Mouse (Mus musculus) testis, postnatal 14 days (tissue): ENCODE data around the gene Wdr90.
"Not testable (repeated sequence)": the region's sequence is repeated elsewhere in the genome, so short reads cannot be mapped to it uniquely, and the experiment has no call there.

Experiments
- DNase-seq: peaks from one replicate; pipeline ENCODE4 v3.0.0; 2021; ENCODE audit warnings: low spot score

Wdr90 gene

GRCm38 (mm10) chr17:25830200-25830753, 31.0 kb downstream of the Wdr90 start:
- no peak for DNase-seq

DNA sequence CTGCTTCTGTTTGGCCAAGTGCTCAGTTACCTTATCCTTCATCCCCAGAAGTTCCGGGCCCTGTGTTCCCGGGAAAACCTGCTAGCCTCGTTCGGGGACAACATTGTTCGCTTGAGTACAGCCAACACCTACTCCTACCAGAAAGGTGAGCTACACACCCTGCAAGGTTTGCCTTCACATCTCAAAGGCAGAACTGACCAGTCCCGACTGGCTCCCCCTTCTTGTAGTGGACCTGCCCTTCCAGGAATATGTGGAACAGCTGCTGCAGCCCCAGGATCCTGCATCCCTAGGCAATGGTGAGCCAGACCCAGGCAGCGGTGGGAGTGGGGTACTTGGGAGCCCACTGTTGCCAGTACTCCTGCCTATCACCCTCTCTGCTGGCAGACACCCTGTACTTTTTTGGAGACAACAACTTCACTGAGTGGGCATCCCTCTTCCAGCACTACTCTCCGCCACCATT, 31.7 kb downstream of the Wdr90 start:
- DNase-seq, result no peak

GRCm38 (mm10) chr17:25828712-25829557, 32.4 kb downstream of the Wdr90 start, which contains the start of gene Jmjd8:
Jmjd8 (plus strand) TSS chr17:25828867.
- DNase-seq, result peak; percentile 72

- DNase-seq, result no peak
Measured at GRCm38 (mm10) chr17:25828223-25828594, 33.1 kb downstream of the Wdr90 start.

DNA sequence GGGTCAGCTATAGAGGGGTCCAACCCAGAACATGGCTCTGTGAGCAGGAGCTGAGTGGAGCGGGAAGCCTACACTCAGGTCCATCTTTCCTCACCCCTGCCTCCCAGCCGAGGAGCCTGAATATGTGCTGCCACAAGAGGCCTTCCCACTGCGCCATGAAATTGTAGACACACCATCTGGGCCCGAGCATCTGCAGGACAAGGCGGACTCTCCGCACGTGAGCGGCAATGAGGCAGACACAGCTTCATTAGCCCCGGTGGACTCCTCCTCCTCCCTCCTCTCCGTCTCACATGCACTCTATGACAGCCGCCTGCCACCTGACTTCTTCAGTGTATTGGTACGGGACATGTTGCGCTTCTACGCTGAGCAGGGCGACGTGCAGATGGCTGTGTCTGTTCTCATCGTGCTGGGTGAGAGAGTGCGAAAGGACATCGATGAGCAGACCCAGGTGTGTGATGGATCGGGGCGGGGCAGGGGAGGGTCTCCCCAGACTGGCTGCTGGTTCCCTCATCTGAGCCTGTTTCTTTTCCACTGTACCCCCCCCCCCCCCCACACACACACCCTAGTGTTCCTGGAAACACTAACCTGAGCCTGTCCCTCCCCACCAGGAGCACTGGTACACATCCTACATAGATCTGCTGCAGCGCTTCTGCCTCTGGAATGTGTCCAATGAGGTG, 33.6 kb downstream of the Wdr90 start:
- DNase-seq, result no peak

DNA sequence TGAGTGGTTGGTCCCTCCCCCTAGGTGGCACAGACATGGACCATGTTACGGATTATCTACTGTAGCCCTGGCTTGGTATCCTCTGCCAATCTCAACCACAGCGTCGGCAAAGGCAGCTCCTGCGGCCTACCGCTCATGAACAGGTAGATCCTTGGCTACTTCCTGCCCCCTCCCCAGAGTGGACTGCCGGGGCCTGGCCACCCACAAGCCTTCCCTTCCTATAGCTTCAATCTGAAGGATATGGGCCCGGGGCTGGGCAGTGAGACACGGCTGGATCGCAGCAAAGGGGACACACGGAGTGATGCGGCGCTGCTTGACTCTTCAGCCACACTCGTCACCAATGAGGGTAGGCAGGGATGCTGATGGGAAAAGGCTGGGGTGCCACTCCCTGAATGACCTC, 34.3 kb downstream of the Wdr90 start:
- DNase-seq, result no peak

GRCm38 (mm10) chr17:25825984-25826570, 35.2 kb downstream of the Wdr90 start:
- DNase-seq, result no peak

GRCm38 (mm10) chr17:25825311-25825710, 36.0 kb downstream of the Wdr90 start:
- no peak for DNase-seq

DNA sequence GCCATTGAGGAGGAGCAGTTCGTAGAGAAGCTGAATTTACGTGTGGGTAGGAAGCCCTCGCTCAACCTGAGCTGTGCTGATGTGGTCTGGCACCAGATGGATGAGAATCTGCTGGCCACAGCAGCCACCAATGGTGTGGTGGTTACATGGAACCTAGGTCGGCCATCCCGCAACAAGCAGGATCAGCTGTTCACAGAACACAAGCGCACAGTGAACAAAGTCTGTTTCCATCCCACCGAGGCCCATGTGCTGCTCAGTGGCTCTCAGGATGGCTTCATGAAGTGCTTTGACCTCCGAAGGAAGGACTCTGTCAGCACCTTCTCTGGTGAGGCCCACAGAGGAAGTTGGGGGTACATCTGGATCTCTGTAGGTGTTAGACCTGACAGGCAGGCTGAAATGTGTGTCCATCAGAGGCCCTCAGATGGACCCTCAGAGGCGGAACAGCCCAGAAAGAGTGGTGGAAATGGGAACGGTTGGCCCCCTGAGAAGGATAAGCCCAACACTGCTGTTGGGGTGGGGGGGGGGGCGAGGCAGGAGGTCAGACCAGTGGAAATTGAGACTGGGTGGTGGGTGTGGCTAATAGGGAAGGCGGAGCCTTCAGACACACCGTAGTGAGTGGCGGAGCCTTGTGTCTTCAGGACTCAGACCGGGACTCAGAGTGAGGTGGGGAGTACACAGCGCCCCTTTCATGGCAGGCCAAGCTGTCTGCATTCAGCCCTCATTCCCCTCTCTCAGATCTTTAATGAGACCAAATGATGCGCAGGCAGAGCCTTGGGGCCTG, 36.7 kb downstream of the Wdr90 start:
- DNase-seq, result no peak

DNA sequence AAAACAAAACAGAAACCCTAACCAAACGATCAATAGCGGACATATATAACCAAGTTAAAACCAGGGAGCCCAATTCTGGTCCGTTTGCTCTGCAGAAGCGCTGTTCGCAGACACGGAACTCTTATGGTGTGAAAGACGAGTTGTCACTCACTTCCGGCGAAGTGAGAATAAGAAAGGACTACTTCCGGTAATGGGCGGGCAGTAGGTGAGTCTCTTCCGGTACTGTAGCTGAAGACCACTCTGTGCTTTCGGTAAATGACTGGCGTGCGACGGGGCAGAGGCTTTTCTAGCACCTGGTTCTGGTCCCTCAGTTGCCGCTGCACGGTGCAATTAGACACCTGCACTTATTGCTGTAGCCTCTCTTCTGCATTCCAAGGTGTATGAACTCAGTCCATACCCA, 37.8 kb downstream of the Wdr90 start, which contains the start of gene Wdr24:
TSS of gene Wdr24 (plus strand) at position 176 of the 400 bp plus-strand sequence.
- peak; percentile 86 for DNase-seq

- no peak for DNase-seq
Measured at GRCm38 (mm10) chr17:25818851-25819780, 42.2 kb downstream of the Wdr90 start.

DNA sequence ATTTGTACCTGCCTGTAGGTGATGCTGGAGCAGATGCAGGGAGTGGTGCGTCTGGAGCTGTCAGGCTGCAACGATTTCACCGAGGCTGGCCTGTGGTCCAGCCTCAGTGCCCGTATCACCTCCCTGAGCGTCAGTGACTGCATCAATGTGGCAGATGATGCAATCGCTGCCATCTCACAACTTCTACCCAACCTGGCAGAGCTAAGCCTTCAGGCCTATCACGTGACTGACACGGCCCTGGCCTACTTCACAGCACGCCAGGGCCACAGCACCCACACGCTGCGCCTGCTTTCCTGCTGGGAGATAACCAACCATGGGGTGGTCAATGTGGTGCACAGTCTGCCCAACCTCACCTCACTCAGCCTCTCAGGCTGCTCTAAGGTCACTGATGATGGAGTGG, 43.6 kb downstream of the Wdr90 start:
- no peak for DNase-seq

- peak; percentile 78 for DNase-seq
Measured at GRCm38 (mm10) chr17:25813471-25813870, 47.8 kb downstream of the Wdr90 start.

DNA sequence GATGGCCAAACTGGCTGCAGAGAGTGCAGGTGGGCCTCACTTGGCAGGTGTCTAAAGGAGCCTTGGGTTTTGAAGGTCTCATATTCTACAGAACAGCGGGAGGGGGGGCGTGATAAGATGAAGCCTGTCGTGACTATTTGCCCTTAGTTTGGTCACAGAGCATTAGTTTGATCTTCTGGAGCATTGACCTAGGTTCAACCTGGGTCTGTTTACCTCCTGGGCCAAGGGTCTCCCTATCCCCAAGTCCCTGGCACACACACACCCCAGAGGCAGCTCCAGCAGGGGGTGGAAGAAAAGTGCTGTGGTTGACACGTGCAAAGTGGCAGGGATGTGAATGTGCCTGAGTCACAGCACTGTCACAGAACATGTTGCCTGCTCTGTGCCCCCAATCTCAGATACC, 50.4 kb downstream of the Wdr90 start:
- DNase-seq, result no peak

DNA sequence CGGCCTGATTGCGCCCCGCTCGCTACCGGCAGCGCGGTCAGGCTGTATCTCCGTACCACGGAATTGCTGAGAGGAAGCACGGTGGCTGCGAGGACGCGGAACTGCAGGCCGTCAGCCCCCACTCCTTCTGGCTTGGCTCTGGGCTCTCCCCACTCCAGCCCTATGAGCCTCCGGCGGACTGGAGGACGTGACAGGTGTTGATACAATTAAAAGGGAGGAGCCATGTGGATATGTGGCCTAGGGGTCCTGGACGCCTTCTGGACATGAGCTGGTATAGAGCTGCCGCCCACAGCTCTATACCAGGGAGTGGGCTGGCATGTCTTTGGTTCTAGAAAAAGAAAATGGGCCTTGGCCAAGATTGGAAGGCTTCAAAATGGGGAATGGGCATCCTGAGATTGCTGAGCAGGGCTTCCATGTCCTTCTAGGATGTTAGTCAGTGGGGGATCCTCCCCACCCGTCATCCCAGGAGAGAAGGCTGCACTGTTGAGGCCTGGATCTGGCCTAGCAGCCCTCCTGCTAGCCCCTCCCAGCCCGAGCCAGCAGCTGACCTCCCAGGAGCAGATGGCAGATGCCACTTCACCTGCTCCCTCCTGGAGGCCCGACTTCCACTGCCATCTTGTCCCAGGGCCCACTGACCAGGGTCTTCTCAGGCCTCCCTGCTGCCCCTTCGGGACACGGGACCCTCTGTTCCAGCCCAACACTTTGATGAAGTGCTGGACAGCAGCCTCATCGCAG, 51.5 kb downstream of the Wdr90 start:
- DNase-seq, result no peak

DNA sequence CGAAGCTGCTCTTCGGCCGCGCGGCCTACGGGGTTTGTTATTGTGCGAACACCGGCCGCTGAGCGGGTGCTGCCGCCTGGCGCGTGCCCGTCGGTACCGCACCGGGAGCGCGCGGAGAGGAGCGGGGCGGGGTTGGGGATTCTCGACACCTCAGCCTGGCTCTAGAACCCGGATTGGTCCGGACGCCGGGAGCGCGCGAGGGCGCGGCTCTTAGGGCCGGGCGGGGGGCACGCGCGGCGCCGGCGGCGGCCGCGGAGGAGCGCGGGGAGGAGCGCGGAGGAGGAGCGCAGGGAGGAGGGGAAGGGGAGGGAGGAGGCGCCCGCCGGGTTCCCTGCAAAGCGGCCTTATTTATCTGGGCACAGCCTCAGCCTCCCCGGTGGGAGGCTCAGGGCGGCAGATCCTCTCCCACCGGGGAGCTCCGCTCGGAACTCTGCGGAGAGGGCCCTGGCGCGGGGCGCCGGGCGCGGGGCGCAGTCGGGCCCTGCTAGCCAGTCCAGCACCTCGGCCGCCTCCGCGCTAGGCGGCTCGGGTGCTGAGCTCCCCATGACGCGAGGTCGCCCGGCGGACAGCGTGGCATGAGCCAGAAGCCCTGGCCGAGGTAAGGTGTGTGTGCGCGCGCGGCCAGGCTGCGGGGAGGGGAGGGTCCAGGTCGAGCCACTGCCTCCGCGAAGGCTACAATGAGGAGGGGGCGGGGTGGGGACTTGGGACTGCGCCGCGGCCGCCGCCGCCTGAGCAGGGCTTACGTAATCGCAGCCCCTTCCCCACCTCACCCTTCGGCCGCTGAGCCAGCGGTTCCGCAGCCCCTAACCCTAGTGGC, 52.3 kb downstream of the Wdr90 start, which contains the start of gene Fbxl16:
TSS of gene Fbxl16 (plus strand) at position 297 of the 817 bp plus-strand sequence.
- peak; percentile 70 for DNase-seq

GRCm38 (mm10) chr17:25808028-25808427, 53.3 kb downstream of the Wdr90 start:
- DNase-seq, result no peak

DNA sequence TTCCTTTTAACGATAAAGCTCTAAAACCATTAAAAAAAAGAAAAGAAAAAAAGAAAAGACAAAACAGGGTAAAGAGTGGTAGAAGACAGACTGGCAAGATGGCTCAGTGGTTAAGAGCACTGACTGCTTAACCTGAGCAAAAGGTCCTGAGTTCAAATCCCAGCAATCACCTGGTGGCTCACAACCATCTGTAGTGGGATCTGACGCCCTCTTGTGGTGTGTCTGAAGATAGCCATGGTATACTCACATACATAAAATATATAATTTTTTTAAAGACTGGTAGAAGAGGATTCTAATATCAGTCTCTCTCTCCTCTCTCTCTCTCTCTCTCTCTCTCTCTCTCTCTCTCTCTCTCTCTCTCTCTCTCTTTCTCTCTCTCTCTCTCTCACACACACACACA, 53.8 kb downstream of the Wdr90 start:
- DNase-seq, result not testable (repeated sequence)

DNA sequence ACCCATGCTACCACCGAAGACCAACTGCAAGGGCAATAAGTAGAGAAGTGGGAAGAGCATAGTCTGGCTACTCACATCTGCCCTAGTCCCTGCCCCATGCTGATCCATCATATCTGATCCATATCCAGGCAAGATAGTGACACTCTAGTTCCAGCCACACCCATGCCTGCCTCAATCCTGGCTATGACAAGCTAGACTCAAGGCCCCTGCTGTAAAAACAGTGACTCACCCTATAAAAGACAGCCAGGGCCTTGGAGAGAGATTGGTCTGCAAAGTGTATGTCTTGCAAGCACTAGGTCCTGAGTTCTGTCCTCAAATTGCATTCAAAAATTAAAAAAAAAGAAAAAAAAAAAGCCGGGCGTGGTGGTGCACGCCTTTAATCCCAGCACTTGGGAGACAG, 54.8 kb downstream of the Wdr90 start:
- DNase-seq, result no peak
